Mouse (Mus musculus) neural tube, embryonic 11.5 days (tissue): ENCODE measurements around the gene Stk40. TPM values are rescaled to one million over a fixed set of nuclear protein-coding genes. Genes with fewer than 3 reads are reported as not detected.

ENCODE experiments used
- ATAC-seq: fragments of 200-750 bp; cut with Nextera tagmentation; 2 replicates; pipeline ENCODE4 v1.8.0; 2017; ENCODE audit warnings: moderate number of reproducible peaks, mild to moderate bottlenecking, moderate TSS enrichment, moderate library complexity; ENCODE audit not compliant: insufficient read depth, low FRiP score, low TSS enrichment
- DNase-seq: peaks from one replicate; pipeline ENCODE4 v3.0.0-alpha.2; 2015; ENCODE audit warnings: low spot score
- H3K27ac ChIP-seq: fragments of 300-500 bp; sonication (generic); 2 replicates; pipeline ENCODE4 v1.5.1; 2014; ENCODE audit warnings: low read depth, mild to moderate bottlenecking, low read length
- H3K27me3 ChIP-seq: fragments of 300-500 bp; sonication (generic); 2 replicates; pipeline ENCODE4 v1.6.1; 2014; ENCODE audit warnings: mild to moderate bottlenecking, low read length, mixed read lengths; ENCODE audit not compliant: control insufficient read depth, insufficient read depth
- H3K36me3 ChIP-seq: fragments of 300-500 bp; sonication (generic); 2 replicates; pipeline ENCODE4 v1.6.1; 2014; ENCODE audit warnings: mild to moderate bottlenecking, low read length, moderate library complexity, mixed read lengths; ENCODE audit not compliant: control insufficient read depth, insufficient read depth
- H3K4me1 ChIP-seq: fragments of 300-500 bp; sonication (generic); 2 replicates; pipeline ENCODE4 v1.6.1; 2014; ENCODE audit warnings: low read length, mixed read lengths; ENCODE audit not compliant: control insufficient read depth, insufficient read depth
- H3K4me2 ChIP-seq: fragments of 300-500 bp; sonication (generic); 2 replicates; pipeline ENCODE4 v1.6.1; 2014; ENCODE audit warnings: low read depth, mild to moderate bottlenecking, moderate library complexity
- H3K4me3 ChIP-seq: fragments of 300-500 bp; sonication (generic); 2 replicates; pipeline ENCODE4 v1.5.1; 2014; ENCODE audit warnings: low read depth, low read length
- H3K9ac ChIP-seq: fragments of 300-500 bp; sonication (generic); 2 replicates; pipeline ENCODE4 v1.6.1; 2014; ENCODE audit warnings: mild to moderate bottlenecking, low read length
- H3K9me3 ChIP-seq: fragments of 300-500 bp; sonication (generic); 2 replicates; pipeline ENCODE4 v1.6.1; 2016; ENCODE audit warnings: low read length; ENCODE audit not compliant: control insufficient read depth
- WGBS: fragments of 180-500 bp; shearing (Covaris S2); extraction: QIAGEN DNeasy Blood & Tissue Kit; methylation state at CpG from one replicate; pipeline ENCODE4 v1.1.7; 2014; 5-methylcytosine and 5-hydroxymethylcytosine counted together
- polyA plus RNA-seq: library from polyadenylated mRNA; unstranded; fragments of >200 nt; fragmentation: Nextera tagmentation; extraction: Ambion mirVana; gene quantifications from 2 replicates; pipeline ENCODE4 v1.2.1, GENCODE M21; 2014

Gene Stk40
- polyA plus RNA-seq: 32.5 and 32.8 TPM in 2 replicates

DNA sequence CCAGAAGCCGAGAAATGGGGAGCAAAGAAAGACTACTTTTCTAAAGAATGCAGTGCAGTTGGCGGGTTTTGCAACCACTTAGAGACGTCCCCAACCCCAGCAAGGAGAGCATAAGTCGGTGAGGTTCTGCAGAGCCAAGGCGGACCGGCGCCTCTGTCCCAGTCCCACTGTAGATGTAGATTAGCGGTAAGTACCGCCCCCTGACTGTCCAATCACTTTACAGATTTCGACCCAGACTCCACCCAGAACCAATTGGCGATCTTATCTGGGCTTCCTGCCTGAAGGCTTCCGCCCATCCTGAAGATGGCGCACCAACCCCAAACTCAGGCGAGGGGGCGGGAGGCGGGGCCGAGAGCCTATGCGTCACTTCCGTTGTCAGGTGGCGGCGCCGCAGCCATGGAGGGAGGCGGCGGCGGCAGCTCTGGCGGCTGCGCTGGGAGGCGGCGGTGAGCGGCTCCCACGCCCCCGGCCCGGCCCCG is at the start of gene Stk40:
TSS of gene Stk40 (plus strand) at position 368 of the 479 bp plus-strand sequence.
- Histone ChIP-seq H3K36me3 (no peaks in the 10 kb centered on the region), H3K27me3 (no peaks in the 10 kb centered on the region), H3K27ac (peak within 1 kb of the TSS; percentile 63), H3K4me1 (peaks cover 20% of the 10 kb centered on the region), H3K4me3 (peak within 1 kb of the TSS; percentile 95), H3K4me2 (peak within 1 kb of the TSS; percentile 97), H3K9ac (peak within 1 kb of the TSS; percentile 85), H3K9me3 (no peaks in the 10 kb centered on the region)
- peak; percentile 98 for DNase-seq
- WGBS: under 1% methylated on average over 34 of the region's 34 CpGs
- peak; percentile 97 for ATAC-seq

DNA sequence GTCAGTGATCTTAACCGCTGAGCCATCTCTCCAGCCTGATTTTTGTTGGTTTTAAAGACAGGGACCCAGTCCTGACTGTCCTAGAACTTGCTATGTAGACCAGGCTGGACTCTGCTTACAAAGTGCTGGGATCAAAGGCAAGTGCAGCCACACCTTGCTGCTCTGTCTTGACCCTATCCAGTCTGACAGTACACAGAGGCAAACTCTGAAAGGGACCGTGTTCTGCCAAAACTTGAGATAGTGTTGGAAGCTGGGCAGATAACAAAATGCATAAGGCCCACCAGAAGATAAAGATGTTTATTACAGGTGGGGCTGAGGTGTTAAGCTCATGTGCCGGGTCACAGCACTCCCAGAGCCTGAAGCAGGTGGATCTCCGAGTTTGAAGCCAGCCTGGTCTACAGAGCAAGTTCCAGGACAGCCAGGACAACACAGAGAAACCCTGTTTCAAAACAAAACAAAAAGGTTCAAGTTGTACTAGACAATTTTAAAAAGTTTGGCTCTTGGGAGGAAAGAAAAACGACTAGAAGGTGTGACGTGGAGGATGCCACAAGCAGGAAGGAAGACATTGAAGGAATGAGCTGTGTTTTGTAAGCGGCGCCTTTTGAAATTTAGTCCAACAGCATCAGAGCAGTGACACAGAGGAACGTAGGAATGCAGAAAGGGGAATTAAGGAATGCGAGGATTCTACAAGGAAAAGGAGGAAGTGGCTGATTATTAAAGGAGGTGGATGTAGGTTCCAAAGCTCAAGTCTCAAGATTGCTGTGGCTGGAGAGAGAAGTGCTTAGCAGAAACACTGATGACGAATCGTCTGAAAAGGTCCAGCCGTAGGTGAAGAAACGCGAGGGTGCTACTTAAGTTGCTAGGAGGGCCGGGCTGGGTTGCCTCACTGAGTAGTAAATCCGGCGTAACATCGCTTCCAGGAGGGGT is 46.3 kb upstream of the Stk40 start:
- Histone ChIP-seq H3K4me3 (peak overlapping the region; percentile 63), H3K9ac (peak overlapping the region; percentile 69), H3K36me3 (no peaks in the 10 kb centered on the region; the same call in 1 of the 2 replicates), H3K27me3 (no peaks in the 10 kb centered on the region), H3K9me3 (no peaks in the 10 kb centered on the region), H3K27ac (0 out of 2 replicates have a peak overlapping the region, but pooled peaks have one; percentile 53), H3K4me2 (peak overlapping the region; percentile 83), H3K4me1 (peaks cover 10% of the 10 kb centered on the region; the same call in 1 of the 2 replicates)
- ATAC-seq (no peak), DNase-seq (no peak)
- WGBS: 18% methylated on average over 19 of the region's 19 CpGs

DNA sequence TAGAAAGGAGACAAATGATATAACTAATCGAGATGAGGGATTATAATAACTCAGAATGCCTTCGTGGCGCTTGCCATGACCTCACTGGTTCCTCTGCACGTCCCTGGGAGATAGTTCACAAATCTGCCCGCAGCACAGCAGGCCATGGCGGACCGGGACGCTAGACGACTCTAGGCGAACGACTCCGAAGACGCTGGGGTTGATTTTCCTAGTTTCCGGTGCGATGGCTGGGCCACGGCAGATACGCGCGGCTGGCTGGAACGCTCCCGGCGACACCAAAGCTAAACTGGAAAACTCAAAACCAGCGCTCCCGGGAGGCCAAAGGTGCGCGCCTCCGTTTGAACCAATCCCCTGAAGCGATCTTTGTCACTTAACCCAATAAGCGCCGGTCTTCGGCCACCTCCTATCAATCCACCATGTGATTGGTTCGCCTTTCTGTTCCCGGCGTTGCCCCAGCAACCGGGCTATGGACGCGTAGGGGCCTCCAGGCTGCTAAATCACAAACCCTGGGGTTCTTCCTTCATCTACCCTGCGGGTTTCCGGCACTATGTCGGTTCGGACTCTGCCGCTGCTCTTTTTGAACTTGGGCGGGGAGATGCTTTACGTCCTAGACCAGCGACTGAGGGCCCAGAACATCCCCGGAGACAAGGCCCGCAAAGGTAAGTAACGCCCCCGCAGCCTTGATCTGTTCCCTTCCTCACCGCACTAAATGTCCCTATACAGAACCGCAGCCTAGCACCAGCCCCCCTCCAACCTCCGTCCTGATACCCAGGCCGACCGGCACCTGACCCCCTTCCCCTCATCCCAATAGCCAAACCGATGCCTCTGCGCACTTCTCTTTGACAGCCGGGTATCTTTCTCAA is 45.4 kb upstream of the Stk40 start, which contains the start of gene Oscp1:
TSS of gene Oscp1 (plus strand) at position 432 of the 863 bp plus-strand sequence.
- Histone ChIP-seq H3K36me3 (no peaks in the 10 kb centered on the region; the same call in 1 of the 2 replicates), H3K9me3 (no peaks in the 10 kb centered on the region), H3K9ac (peak within 1 kb of the TSS; percentile 69), H3K4me1 (peaks cover 10% of the 10 kb centered on the region; the same call in 1 of the 2 replicates), H3K4me2 (peak within 1 kb of the TSS; percentile 83), H3K27ac (0 out of 2 replicates have a peak within 1 kb of the TSS, but pooled peaks have one; percentile 53), H3K27me3 (no peaks in the 10 kb centered on the region), H3K4me3 (peak within 1 kb of the TSS; percentile 63)
- under 1% methylated on average over 56 of the region's 57 CpGs for WGBS
- ATAC-seq: peak; percentile 98
- DNase-seq: peak; percentile 92

DNA sequence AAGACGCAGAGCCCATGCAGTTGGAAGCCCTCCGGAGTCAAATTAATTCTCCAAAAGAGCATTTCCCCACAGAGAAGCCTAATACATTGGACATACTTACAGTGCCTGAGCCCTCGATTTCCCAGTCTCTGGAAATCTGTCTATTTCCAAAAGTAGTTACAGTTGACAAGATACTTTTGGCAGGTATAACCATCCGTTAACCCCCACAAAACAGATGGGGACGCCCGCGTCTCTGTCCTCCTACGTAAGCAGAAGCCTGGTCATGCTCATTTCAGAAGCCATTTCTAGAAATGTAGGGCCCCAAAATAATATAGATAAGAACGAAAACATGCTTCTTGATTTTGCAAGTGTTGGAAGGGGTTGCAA is 44.8 kb upstream of the Stk40 start:
- Histone ChIP-seq H3K27me3 (no peaks in the 10 kb centered on the region), H3K4me3 (peak overlapping the region; percentile 63), H3K27ac (no peak overlapping the region), H3K36me3 (no peaks in the 10 kb centered on the region), H3K4me2 (peak overlapping the region; percentile 83), H3K9me3 (no peaks in the 10 kb centered on the region), H3K4me1 (peaks cover 10% of the 10 kb centered on the region; the same call in 1 of the 2 replicates), H3K9ac (peak overlapping the region; percentile 50)
- WGBS: 43% methylated on average over 9 of the region's 9 CpGs
- DNase-seq (no peak), ATAC-seq (no peak)

DNA sequence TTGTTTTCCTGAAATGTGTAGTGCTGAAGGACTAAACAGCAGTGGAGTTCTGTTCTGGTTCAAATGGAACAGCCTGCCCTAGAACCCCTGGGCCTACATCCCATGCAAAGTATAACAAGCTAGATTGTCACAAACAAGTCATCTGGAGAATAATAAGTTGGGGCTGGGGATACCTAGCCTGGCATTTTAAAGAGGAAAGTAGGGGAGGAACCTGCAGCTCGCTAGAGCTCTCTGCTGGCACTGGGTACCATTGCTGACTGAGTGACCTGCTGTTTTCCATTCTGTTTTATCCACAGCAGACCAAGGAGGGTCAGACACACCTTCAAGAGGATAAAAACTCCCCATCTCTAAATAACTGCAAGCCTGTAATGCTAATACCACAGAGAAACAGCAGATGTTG is 40.9 kb upstream of the Stk40 start:
- no peaks in the 10 kb centered on the region for H3K27me3 ChIP-seq
- H3K4me2 ChIP-seq: no peak overlapping the region
- 0 out of 2 replicates have a peak, but pooled peaks cover 7% of the 10 kb centered on the region for H3K4me1 ChIP-seq
- no peaks in the 10 kb centered on the region for H3K36me3 ChIP-seq
- no peaks in the 10 kb centered on the region for H3K9me3 ChIP-seq
- no peak overlapping the region for H3K9ac ChIP-seq
- DNase-seq (no peak), ATAC-seq (no peak)
- no peak overlapping the region for H3K27ac ChIP-seq
- 32% methylated on average over 1 of the region's 1 CpGs for WGBS
- no peak overlapping the region for H3K4me3 ChIP-seq

DNA sequence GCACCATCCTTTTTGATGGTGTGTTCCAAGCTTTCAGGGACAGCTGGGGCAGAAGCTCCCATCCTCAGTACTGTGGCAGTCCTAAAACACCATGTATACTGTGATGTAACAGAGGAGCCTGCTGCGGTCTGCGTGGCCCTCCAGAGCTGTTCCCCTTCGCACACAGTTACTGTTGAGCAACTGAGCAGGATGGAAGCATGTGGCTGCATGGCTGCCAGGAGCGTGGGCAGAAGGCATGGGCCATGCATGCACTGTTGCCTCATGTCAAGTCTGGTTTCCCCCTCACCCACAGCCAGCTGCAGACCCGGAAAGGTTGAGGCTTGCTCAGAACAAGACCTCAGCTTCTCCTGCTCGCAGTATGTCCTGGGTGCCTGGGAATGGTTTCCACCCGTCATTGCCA is 38.5 kb upstream of the Stk40 start:
- ATAC-seq (no peak), DNase-seq (no peak)
- no peak overlapping the region for H3K27ac ChIP-seq
- no peaks in the 10 kb centered on the region for H3K36me3 ChIP-seq
- no peaks in the 10 kb centered on the region for H3K27me3 ChIP-seq
- no peak overlapping the region for H3K4me3 ChIP-seq
- H3K4me1 ChIP-seq: no peaks in the 10 kb centered on the region
- no peak overlapping the region for H3K9ac ChIP-seq
- 86% methylated on average over 7 of the region's 7 CpGs for WGBS
- no peaks in the 10 kb centered on the region for H3K9me3 ChIP-seq
- no peak overlapping the region for H3K4me2 ChIP-seq

DNA sequence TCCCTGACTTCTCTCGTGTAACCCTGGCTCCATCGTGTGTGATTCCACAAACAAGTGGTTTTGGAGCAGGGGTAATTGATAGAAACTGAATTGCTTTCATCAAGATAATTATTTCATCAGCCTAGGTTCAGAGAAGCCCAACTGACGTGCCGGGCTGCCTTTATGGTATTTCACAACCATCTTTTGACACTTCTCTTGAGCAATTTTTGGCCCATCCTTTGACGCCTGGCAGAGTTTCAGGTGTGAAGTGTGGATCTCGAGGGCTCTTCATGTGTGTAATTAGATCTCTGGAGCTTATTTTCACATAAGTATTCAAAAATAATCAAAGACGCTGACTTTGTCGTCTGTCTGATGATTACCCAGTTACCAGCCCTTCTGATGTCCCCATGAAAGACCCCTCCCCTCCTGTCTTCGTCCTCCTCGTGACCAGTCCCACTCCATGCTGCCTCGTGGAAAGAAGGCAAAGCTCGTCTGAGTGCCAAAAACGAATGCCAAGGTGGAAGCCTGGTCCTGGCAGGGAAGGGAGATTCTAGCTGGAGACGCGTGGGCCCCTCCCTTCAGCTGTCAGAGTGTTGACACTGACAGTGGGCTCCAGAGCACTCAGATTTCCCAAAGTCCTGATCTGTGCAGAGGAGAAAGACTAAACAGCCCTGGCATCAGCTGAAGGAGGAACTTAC is 36.2 kb upstream of the Stk40 start:
- no peaks in the 10 kb centered on the region for H3K36me3 ChIP-seq

DNA sequence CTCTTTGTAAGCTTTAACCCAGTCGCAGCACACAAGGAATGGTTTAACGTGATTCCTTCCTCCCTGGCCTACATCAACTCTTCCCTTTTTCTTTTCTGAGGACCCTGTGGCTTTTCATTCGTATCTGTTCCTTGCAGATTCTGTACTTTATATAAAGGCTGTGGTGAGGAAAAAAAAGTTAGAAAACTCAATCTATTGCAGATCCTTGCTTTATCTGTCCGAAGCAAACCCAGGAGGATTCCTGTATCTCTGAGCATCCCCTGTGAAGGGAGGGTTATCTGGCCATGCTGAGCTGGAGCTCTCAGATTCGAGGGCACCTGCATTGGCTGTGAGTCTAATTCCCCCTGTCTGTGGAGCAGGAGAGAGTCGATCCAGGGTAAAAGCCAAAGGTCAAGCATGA is 34.9 kb upstream of the Stk40 start:
- H3K9me3 ChIP-seq: no peaks in the 10 kb centered on the region
- H3K4me2 ChIP-seq: no peak overlapping the region
- no peak for DNase-seq
- H3K9ac ChIP-seq: no peak overlapping the region
- no peak for ATAC-seq
- H3K27me3 ChIP-seq: no peaks in the 10 kb centered on the region
- H3K36me3 ChIP-seq: no peaks in the 10 kb centered on the region
- 86% methylated on average over 6 of the region's 6 CpGs for WGBS
- H3K4me1 ChIP-seq: no peaks in the 10 kb centered on the region
- no peak overlapping the region for H3K27ac ChIP-seq
- H3K4me3 ChIP-seq: no peak overlapping the region

More for the DNA sequence above, 36.2 kb upstream of the Stk40 start:
- Histone ChIP-seq H3K9ac (no peak overlapping the region), H3K4me2 (no peak overlapping the region), H3K4me3 (no peak overlapping the region), H3K27me3 (no peaks in the 10 kb centered on the region), H3K27ac (no peak overlapping the region), H3K9me3 (no peaks in the 10 kb centered on the region), H3K4me1 (no peaks in the 10 kb centered on the region)
- DNase-seq: no peak
- ATAC-seq: no peak
- WGBS: 80% methylated on average over 15 of the region's 15 CpGs
